Mouse (Mus musculus) MEL (cell line): ENCODE measurements around the gene Polr2m. TPM values are rescaled to one million over a fixed set of nuclear protein-coding genes. Genes with fewer than 3 reads are reported as not detected.

ENCODE experiments used
- DNase-seq: peaks from one replicate; pipeline ENCODE4 v3.0.0; 2011; ENCODE audit warnings: low read depth, low spot score
- H3K27ac ChIP-seq: 2 replicates; pipeline ENCODE4 v1.5.1; 2012; ENCODE audit warnings: low read depth, mild to moderate bottlenecking, control low read depth, low read length, moderate library complexity; ENCODE audit not compliant: control insufficient read depth
- H3K27me3 ChIP-seq, 2 experiments: fragments of 150-350 bp in 1 of 2; sonication (generic) in 1 of 2; 2 replicates each; pipeline ENCODE4 v1.6.1; 2012; ENCODE audit warnings: low read length in 2 of 2, mild to moderate bottlenecking in 2 of 2, improper control_type of control experiment in 1 of 2, moderate library complexity in 1 of 2; ENCODE audit not compliant: insufficient read depth in 2 of 2, control insufficient read depth in 1 of 2
- H3K36me3 ChIP-seq, 2 experiments: 2 replicates each; pipeline ENCODE4 v1.6.1; 2012 to 2014; ENCODE audit warnings: low read length in 2 of 2, improper control_type of control experiment in 1 of 2, inconsistent platforms in 1 of 2, mild to moderate bottlenecking in 1 of 2; ENCODE audit not compliant: insufficient read depth in 2 of 2, control insufficient read depth in 1 of 2
- H3K4me1 ChIP-seq, 2 experiments: fragments of 150-350 bp in 1 of 2; sonication (generic) in 1 of 2; 2 replicates each; pipeline ENCODE4 v1.6.1; 2012; ENCODE audit warnings: low read length in 2 of 2, improper control_type of control experiment in 1 of 2, mild to moderate bottlenecking in 1 of 2; ENCODE audit not compliant: insufficient read depth in 2 of 2, control insufficient read depth in 1 of 2
- H3K4me3 ChIP-seq, 2 experiments: fragments of 150-350 bp in 1 of 2; sonication (generic) in 1 of 2; 2 replicates each; pipeline ENCODE4 v1.5.1; 2012; ENCODE audit warnings: low read depth in 2 of 2, low read length in 2 of 2, mild to moderate bottlenecking in 2 of 2, moderate library complexity in 2 of 2, control low read depth in 1 of 2, improper control_type of control experiment in 1 of 2; ENCODE audit not compliant: control insufficient read depth in 1 of 2, insufficient read depth in 1 of 2
- H3K79me2 ChIP-seq: 2 replicates; pipeline ENCODE4 v1.6.1; 2012; ENCODE audit warnings: mild to moderate bottlenecking, low read length, moderate library complexity; ENCODE audit not compliant: control insufficient read depth, poor library complexity, insufficient read depth
- H3K9ac ChIP-seq: 2 replicates; pipeline ENCODE4 v1.6.1; 2012; ENCODE audit warnings: low read depth, mild to moderate bottlenecking, control low read depth, low read length, moderate library complexity; ENCODE audit not compliant: control insufficient read depth, poor library complexity, severe bottlenecking
- H3K9me3 ChIP-seq: fragments of 150-350 bp; sonication (generic); replicated peaks from 2 replicates; pipeline ENCODE4 v1.6.1; 2012; ENCODE audit warnings: mild to moderate bottlenecking, low read length, improper control_type of control experiment, moderate library complexity; ENCODE audit not compliant: insufficient read depth
- CHD1 ChIP-seq: IDR thresholded peaks from 2 replicates; pipeline ENCODE4 v1.6.1; 2012; ENCODE audit warnings: low read depth, mild to moderate bottlenecking, inconsistent platforms, low read length, improper control_type of control experiment
- CHD2 ChIP-seq: IDR thresholded peaks from 2 replicates; pipeline ENCODE4 v1.6.1; 2011; ENCODE audit warnings: low read length, improper control_type of control experiment
- E2F4 ChIP-seq: IDR thresholded peaks from 2 replicates; pipeline ENCODE4 v1.6.1; 2011; ENCODE audit warnings: low read depth, low read length, improper control_type of control experiment, borderline replicate concordance
- EP300 ChIP-seq, 2 experiments: IDR thresholded peaks; 2 replicates each; pipeline ENCODE4 v1.6.1; 2011; ENCODE audit warnings: improper control_type of control experiment in 2 of 2, low read length in 2 of 2, low read depth in 1 of 2, mild to moderate bottlenecking in 1 of 2
- GABPA ChIP-seq: IDR thresholded peaks from 2 replicates; pipeline ENCODE4 v1.6.1; 2012; ENCODE audit warnings: low read depth, mild to moderate bottlenecking, inconsistent platforms, low read length, improper control_type of control experiment, moderate library complexity
- GATA1 ChIP-seq: IDR thresholded peaks from 2 replicates; pipeline ENCODE4 v1.6.1; 2011; ENCODE audit warnings: low read depth, low read length, improper control_type of control experiment
- HCFC1 ChIP-seq: IDR thresholded peaks from 2 replicates; pipeline ENCODE4 v1.6.1; 2012; ENCODE audit warnings: low read depth, mild to moderate bottlenecking, inconsistent platforms, low read length, improper control_type of control experiment, moderate library complexity
- JUND ChIP-seq: IDR thresholded peaks from 2 replicates; pipeline ENCODE4 v1.6.1; 2011; ENCODE audit warnings: low read depth, mild to moderate bottlenecking, improper control_type of control experiment, low read length
- MAZ ChIP-seq: IDR thresholded peaks from 2 replicates; pipeline ENCODE4 v1.6.1; 2012; ENCODE audit warnings: low read depth, mild to moderate bottlenecking, inconsistent platforms, low read length, improper control_type of control experiment
- MEF2A ChIP-seq: IDR thresholded peaks from 2 replicates; pipeline ENCODE4 v1.6.1; 2014; ENCODE audit warnings: low read depth, mild to moderate bottlenecking, inconsistent platforms, low read length, improper control_type of control experiment; ENCODE audit not compliant: poor library complexity, insufficient replicate concordance, severe bottlenecking; ENCODE audit errors: extremely low read depth
- MXI1 ChIP-seq: IDR thresholded peaks from 2 replicates; pipeline ENCODE4 v1.6.1; 2011; ENCODE audit warnings: mild to moderate bottlenecking, low read depth, low read length, improper control_type of control experiment
- MYB ChIP-seq: IDR thresholded peaks from 2 replicates; pipeline ENCODE4 v1.6.1; 2011; ENCODE audit warnings: mild to moderate bottlenecking, low read depth, low read length, improper control_type of control experiment
- MYC ChIP-seq: IDR thresholded peaks from 2 replicates; pipeline ENCODE4 v1.6.1; 2011; ENCODE audit warnings: low read depth, mild to moderate bottlenecking, low read length, improper control_type of control experiment, moderate library complexity
- NELFE ChIP-seq: IDR thresholded peaks from 2 replicates; pipeline ENCODE4 v1.6.1; 2011; ENCODE audit warnings: low read depth, low read length, improper control_type of control experiment
- RCOR1 ChIP-seq: IDR thresholded peaks from 2 replicates; pipeline ENCODE4 v1.6.1; 2012; ENCODE audit warnings: low read depth, mild to moderate bottlenecking, inconsistent platforms, low read length, improper control_type of control experiment
- TAL1 ChIP-seq: IDR thresholded peaks from 2 replicates; pipeline ENCODE4 v1.6.1; 2012; ENCODE audit warnings: mild to moderate bottlenecking, inconsistent platforms, low read length, moderate library complexity, mixed read lengths
- TBP ChIP-seq: IDR thresholded peaks from 2 replicates; pipeline ENCODE4 v1.8.0; 2011; ENCODE audit warnings: low read depth, low read length, improper control_type of control experiment
- TCF12 ChIP-seq: IDR thresholded peaks from 2 replicates; pipeline ENCODE4 v1.6.1; 2014; ENCODE audit warnings: low read depth, mild to moderate bottlenecking, inconsistent platforms, low read length, improper control_type of control experiment, moderate library complexity
- UBTF ChIP-seq: IDR thresholded peaks from 2 replicates; pipeline ENCODE4 v1.6.1; 2012; ENCODE audit warnings: low read depth, mild to moderate bottlenecking, inconsistent platforms, low read length, improper control_type of control experiment, moderate library complexity, borderline replicate concordance; ENCODE audit not compliant: insufficient read depth
- USF1 ChIP-seq: IDR thresholded peaks from 2 replicates; pipeline ENCODE4 v1.6.1; 2014; ENCODE audit warnings: low read depth, mild to moderate bottlenecking, inconsistent platforms, low read length, improper control_type of control experiment, moderate library complexity
- USF2 ChIP-seq, 2 experiments: IDR thresholded peaks; 2 replicates each; pipeline ENCODE4 v1.6.1; 2011 to 2012; ENCODE audit warnings: improper control_type of control experiment in 2 of 2, low read length in 2 of 2, borderline replicate concordance in 1 of 2, inconsistent platforms in 1 of 2, low read depth in 1 of 2, mild to moderate bottlenecking in 1 of 2; ENCODE audit not compliant: insufficient read depth in 1 of 2
- ZC3H11A ChIP-seq: IDR thresholded peaks from 2 replicates; pipeline ENCODE4 v1.6.1; 2012; ENCODE audit warnings: low read depth, mild to moderate bottlenecking, inconsistent platforms, low read length, improper control_type of control experiment
- ZKSCAN1 ChIP-seq: IDR thresholded peaks from 2 replicates; pipeline ENCODE4 v1.6.1; 2012; ENCODE audit warnings: low read depth, mild to moderate bottlenecking, inconsistent platforms, low read length, improper control_type of control experiment, moderate library complexity
- ZNF384 ChIP-seq: IDR thresholded peaks from 2 replicates; pipeline ENCODE4 v1.6.1; 2012; ENCODE audit warnings: low read depth, mild to moderate bottlenecking, inconsistent platforms, low read length, improper control_type of control experiment
- polyA plus RNA-seq, 2 experiments: library from polyadenylated mRNA; stranded (reverse) in 1 of 2; unstranded in 1 of 2; fragments of >175 nt in 1 of 2; fragments of >200 nt in 1 of 2; gene quantifications; 2 replicates each; pipeline versions ENCODE4 v1.2.1 to v1.2.4; 2012; ENCODE audit warnings: low replicate concordance in 2 of 2, low read depth in 1 of 2; ENCODE audit not compliant: insufficient read length in 2 of 2, insufficient read depth in 1 of 2, missing spikeins in 1 of 2
- total RNA-seq: library from RNA; depleted of rRNA; stranded (reverse); fragments of 300-350 nt; gene quantifications from 2 replicates; pipeline ENCODE4 v1.2.3, GENCODE M21; 2012

The Polr2m gene
- total and polyA plus RNA-seq, 3 experiments = 146 to 624 (median 217) TPM

GRCm38 (mm10) chr9:71496637-71497036, 10.9 kb upstream of the Polr2m start:
- Histone ChIP-seq H3K79me2 (no peaks in the 10 kb centered on the region), H3K36me3 (no peaks in the 10 kb centered on the region), H3K9ac (no peak overlapping the region), H3K9me3 (no peaks in the 10 kb centered on the region), H3K4me3 (no peak overlapping the region), H3K4me1 (no peaks in the 10 kb centered on the region), H3K27ac (no peak overlapping the region), H3K27me3 (peaks cover 12 to 15% of the 10 kb centered on the region in 2 experiments)
- TF ChIP-seq GATA1 = no peak
- no peak for TF ChIP-seq GABPA
- no peak for TF ChIP-seq JUND
- TF ChIP-seq ZC3H11A = no peak
- TF ChIP-seq E2F4 = no peak
- no peak for TF ChIP-seq TCF12
- no peak for TF ChIP-seq ZKSCAN1
- no peak for TF ChIP-seq ZNF384
- no peak for TF ChIP-seq USF2 (IDR thresholded peaks at IDR 0.05; ENCODE audit: borderline replicate concordance in 1 of 2, insufficient read depth in 1 of 2, low read depth in 1 of 2, low read length in 2 of 2)
- no peak for TF ChIP-seq EP300 (IDR thresholded peaks at IDR 0.05; ENCODE audit: low read depth in 1 of 2, low read length in 2 of 2)
- TF ChIP-seq TBP = no peak
- no peak for TF ChIP-seq MYB
- no peak for TF ChIP-seq MEF2A
- TF ChIP-seq MAZ = no peak
- no peak for DNase-seq

- H3K36me3 ChIP-seq = no peaks in the 10 kb centered on the region
- DNase-seq = no peak
- H3K27ac ChIP-seq = no peak overlapping the region
- H3K79me2 ChIP-seq = no peaks in the 10 kb centered on the region
- H3K27me3 ChIP-seq = peaks cover 15 to 23% of the 10 kb centered on the region in 2 experiments
- H3K4me3 ChIP-seq = no peak overlapping the region
- H3K4me1 ChIP-seq = no peaks in the 10 kb centered on the region
- no peak for TF ChIP-seq TAL1
- no peak for TF ChIP-seq ZNF384
- TF ChIP-seq RCOR1 = no peak
- TF ChIP-seq USF1 = no peak
- no peak for TF ChIP-seq MYB
- TF ChIP-seq HCFC1 = no peak
- TF ChIP-seq ZC3H11A = no peak
- TF ChIP-seq MXI1 = no peak
- TF ChIP-seq NELFE = no peak
- no peak for TF ChIP-seq CHD2
- TF ChIP-seq UBTF = no peak
- TF ChIP-seq MYC = no peak
- TF ChIP-seq CHD1 = no peak
- no peak for TF ChIP-seq GABPA
- TF ChIP-seq E2F4 = no peak
- TF ChIP-seq MAZ = no peak
- H3K9me3 ChIP-seq = no peaks in the 10 kb centered on the region
- H3K9ac ChIP-seq = no peak overlapping the region
Observed at GRCm38 (mm10) chr9:71493771-71494170, 8.0 kb upstream of the Polr2m start.
